Mouse (Mus musculus) liver, adult 2 months (tissue): ENCODE data around the gene Phf6.

Experiments used
- CTCF ChIP-seq: fragments of 200-500 bp; IDR thresholded peaks from 2 replicates; pipeline ENCODE4 v1.5.1; 2011; ENCODE audit warnings: low read depth, low read length, control low read depth
- POLR2A ChIP-seq: fragments of 200-500 bp; IDR thresholded peaks from 2 replicates; pipeline ENCODE4 v1.6.1; 2011; ENCODE audit warnings: low read length, control low read depth; ENCODE audit not compliant: insufficient read depth; ENCODE audit errors: extremely low read depth

DNA sequence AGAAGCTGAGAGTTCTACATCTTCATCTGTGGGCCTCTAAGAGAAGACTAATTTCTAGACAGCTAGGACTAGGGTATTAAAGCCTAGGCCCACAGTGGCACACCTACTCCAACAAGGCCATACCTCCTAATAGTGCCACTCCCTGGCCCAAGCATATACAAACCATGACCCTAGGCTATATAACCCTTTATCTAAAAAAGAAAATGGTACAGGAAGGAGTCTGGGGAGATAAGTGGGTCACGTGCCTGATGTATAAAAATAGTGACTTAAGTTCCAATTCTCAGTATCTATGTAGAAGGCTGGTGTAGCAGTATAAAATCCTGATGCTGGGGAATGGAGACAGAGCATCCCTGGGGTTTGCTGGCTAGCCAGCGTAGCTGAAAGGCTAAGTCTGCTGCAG is 53.1 kb downstream of the Phf6 start:
- TF ChIP-seq CTCF (no peak), POLR2A (no peak)
